Mouse (Mus musculus): Measurements from ENCODE around the gene Lag3.

Lag3 gene

GRCm38 (mm10) chr6:124920318-124921085, 9.0 kb upstream of the Lag3 start:
- intact Hi-C loops (cut with DNase I): no loop called here

DNA sequence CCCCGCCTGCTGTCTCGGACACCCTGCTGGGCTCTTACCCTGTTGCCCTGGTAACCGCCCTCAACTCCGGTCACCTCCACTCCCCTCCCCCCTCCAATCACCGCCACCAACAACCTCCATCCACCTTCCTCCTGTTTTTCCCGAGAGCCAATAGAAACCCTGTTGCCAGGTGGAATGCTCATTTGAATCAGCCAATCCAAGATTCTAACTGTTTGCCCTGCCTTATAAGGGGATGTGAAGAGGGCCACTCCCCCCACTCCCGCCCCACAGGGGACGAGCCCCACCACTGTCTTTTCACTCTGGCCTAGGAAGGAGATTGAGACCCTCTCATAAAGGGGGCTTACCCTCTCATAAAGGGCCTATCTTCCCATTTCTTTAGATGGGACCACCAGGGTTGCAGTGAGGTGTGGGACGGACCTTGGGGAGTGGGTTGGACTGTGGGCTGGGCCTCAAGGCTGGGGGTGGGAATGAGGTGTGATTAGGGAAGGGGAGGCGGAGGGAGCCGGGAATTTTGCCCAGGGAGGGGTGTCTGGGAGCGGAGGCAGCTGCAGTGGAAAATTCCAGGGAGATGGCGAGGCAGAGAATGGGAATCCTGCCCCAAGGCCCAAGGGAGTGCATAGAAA, 8.3 kb upstream of the Lag3 start, which contains the start of gene Ptms:
TSS of gene Ptms (minus strand) at position 409 of the 623 bp plus-strand sequence.
- intact Hi-C loops (cut with DNase I): no loop called here

- intact Hi-C loops (cut with DNase I): no loop called here
These were observed 7.6 kb upstream of the Lag3 start for GRCm38 (mm10) chr6:124918890-124919627.

DNA sequence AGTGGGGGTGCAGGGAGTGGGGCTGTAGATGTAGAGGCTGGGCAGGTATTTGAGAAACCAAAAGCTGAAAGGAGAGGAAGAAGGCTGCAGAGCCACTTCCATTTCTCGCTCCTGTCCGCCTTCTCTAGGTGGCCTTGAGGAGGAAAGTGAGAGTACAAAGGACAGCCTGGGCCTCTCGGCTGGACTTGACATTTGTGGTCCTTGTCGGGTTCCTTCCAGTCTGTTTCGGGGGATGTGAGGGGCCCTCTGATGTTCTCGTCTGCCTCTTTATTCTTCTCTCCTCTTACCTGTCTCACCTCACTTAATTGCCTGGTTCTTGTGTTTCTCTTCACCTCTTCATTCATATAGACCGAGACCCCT, 6.8 kb upstream of the Lag3 start:
- intact Hi-C loops (cut with DNase I): no loop called here

DNA sequence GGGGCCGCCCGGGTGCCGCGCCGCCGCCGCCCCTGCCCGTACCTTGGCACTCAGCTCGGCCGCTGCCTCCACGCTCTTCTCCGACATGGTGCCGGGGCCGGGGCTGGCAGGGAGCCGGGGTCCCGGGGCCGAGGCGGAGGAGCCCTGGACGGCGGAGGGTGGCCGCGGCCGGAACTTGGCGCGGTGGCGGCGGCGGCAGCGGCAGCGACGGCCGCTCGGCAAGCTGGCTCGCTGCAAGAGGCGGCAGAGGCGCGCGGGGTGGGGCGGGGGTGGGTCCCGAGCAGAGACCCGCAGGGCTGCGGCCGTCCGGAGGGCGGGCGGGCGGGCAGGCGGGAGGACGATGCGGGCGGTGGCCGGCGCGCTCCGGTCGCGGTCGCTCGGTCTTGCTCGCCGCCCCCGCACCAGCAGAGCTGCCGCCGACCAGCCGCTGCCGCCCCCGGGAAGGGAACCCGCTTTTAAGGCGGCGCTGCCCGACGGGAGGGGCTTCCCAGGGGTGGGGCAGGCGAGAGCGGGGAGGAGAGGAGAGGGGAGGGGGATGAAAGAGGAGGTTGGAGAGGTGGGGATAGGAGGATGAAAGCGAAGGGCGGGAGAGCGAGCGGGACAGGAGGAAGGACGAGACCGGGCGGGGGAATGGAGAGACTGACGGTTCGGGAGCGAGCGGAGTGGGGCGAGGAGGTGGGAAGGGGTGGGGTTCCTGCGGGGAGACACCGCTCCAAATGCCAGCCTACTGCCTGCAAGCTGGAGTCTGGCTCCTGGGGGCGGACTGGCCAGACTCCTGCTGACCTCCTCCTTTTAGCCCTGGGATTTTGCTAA, 6.2 kb upstream of the Lag3 start:
- intact Hi-C loops (cut with DNase I): no loop called here

DNA sequence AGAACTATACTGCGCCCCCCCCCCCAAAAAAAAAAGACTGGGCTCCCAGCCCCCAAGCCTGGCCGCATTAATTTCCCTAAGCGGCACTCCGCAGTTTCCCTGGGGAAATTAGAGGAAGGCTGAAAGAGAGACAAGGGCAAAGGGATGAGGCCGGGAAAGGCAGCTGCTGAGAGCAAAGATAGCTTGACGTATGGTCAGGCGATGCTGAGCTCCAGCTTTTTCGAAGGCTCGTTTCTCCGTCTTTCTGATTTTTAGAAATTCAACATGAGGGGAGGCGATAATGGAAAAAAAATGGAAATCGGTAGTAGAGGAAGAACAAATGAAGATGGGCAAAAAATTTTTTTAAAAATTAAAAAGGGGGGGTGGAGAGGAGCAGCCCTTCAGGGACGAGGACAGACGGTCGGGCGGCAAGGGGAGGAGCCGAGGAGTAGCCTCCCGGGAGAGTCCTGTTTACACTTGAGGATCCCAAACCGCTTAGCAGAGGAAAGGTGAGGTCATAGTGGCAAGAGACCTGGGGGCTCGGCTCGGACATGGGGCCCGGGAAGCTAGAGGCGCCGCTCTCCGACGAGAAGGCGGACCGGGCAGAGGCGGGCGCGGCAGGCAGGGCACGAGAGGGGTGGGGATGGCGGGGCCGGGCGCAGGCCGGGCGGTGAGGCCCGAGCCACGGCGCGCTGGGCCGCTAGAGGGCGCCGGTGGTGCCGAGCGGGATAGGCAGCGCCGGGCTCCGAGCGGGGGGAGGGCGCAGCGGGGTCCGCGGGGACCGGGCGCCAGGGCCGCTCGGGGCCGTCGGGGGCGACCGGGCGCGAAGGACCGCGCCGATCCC, 5.4 kb upstream of the Lag3 start:
- intact Hi-C loops (cut with DNase I): no loop called here

DNA sequence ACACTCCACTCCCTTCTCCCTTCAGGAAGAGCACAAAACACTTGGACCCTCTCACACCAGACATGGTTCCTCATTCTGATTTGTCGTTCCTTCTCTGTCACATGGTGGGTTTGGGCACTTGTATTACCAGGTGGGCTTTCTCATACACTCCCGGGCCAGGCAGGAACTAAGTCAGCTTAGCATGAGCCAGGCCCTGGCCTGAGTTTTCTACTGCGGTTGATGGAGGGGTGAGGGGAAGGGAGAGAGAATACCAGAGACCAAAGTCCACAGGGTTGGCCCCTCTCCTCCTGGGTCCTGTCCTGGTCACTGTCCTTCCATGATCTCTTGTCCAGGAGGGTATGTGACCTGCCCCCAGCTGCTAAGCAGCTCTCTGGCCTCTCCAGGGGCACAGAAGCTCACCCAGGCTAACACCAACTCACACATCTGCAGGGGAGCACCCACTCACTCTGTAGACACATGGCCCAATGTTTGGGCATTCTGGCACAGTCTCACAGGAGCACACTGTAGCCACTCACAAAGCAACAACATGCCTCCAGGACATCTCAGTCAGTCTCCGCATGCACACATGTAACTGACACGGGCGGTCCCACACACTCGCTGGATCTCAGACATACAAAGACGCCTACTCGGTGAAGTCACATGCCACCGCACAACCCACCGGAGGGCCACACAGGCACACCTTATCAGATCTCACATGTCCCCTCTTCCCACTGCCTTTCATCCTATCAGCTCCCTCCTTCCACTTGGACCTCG, 4.6 kb upstream of the Lag3 start:
- intact Hi-C loops (cut with DNase I): loop anchor here (2.0 kb wide), 1 partner anchor 15 kb away; the partner anchor contains the start of gene Mlf2

DNA sequence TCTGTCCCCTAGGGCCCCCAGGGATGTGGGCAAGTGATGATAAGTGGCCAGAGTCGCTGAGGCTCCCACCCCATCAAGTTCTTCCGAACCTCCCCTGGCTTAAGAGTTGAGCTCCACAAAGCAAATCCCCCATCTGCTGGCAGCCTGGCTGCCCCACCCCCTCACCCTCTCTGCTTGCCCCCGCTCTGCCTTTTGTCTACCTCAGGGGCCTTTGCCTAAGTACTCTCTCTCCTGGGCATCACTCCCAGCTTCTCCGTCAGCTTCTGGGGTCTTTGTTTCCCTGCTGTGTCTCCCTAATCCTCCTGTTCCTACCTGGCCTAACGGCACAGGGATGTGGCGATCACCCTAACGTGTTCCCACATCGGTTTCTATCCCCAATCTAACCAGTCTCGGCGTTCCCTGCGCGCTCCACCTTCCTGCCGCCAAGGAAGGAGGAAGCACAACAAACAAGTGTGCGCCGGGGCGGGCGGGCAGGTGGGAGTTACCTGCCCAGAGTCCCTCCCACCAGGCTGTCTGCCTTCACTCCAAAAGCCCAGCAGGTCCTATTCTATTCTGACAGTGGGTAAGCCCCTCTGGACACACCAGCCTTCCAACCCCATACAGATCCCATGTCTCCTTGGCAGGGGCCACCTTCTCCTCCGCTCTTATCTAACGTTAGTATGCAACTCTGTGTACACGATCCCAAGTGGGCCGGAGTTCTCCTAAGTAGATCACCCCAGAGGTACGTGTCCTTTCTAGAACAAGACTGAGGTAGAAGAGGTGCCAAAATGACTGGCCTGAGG, 3.8 kb upstream of the Lag3 start:
- intact Hi-C loops (cut with DNase I): loop anchor here (2.0 kb wide), 1 partner anchor 15 kb away; the partner anchor contains the start of gene Mlf2

- intact Hi-C loops (cut with DNase I): loop anchor here (2.0 kb wide), 1 partner anchor 16 kb away; the partner anchor contains the start of gene Mlf2
These were observed 3.0 kb upstream of the Lag3 start for GRCm38 (mm10) chr6:124914511-124914910.

GRCm38 (mm10) chr6:124913721-124914285, 2.3 kb upstream of the Lag3 start:
- intact Hi-C loops (cut with DNase I): loop anchor here (2.0 kb wide), 1 partner anchor 17 kb away; the partner anchor contains the start of gene Mlf2

DNA sequence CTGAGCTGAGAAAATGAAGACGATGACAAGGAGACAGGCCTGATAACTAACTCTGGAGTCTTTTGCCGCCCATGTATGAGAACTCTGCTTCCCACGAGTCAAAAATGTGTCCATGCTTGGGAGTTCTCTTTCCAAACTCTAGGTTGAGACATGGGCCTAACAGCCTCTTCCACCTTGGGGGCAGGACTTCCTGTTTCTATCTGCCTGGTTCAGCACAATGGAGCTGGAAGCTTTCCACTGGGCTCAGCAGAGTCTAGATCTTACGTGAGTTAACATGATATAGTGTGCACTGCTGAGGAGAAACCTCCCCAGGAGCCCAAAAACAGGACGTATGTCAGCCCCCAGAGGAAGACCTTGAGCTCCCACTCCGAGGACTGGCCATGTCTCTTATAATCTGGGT, 1.7 kb upstream of the Lag3 start:
- intact Hi-C loops (cut with DNase I): no loop called here

DNA sequence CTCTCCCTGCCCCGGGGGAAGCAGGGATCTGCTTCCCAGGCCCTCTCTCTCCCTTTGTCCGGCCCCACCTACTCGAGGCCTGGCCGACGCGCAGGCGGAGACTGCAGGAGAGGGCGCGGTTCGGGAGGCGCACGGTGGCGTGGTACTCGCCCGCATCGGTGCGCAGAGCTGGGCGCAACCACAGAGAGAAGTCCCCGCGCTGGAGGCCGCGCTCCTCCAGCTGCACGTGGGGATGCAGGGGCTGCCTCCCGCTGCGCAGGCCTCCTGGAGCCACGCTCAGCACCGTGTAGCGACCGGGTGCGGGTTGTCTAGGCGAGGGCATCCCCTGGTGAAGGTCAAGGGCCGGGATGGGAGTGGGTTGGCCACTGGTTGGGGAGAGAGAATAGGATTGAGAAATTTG, 1.5 kb downstream of the Lag3 start:
- intact Hi-C loops (cut with DNase I): no loop called here

- intact Hi-C loops (cut with DNase I): no loop called here
These were observed 3.7 kb downstream of the Lag3 start for GRCm38 (mm10) chr6:124907767-124908166.

- intact Hi-C loops (cut with DNase I): loop anchor here (5.0 kb wide), 3 partner anchors 32 to 177 kb away; partner anchors contain the start of gene Gpr162
These were observed 6.3 kb downstream of the Lag3 start for GRCm38 (mm10) chr6:124904991-124905860.

- intact Hi-C loops (cut with DNase I): loop anchor here (5.0 kb wide), 3 partner anchors 33 to 178 kb away; partner anchors contain the start of gene Gpr162
These were observed 7.1 kb downstream of the Lag3 start for GRCm38 (mm10) chr6:124904161-124904981.

DNA sequence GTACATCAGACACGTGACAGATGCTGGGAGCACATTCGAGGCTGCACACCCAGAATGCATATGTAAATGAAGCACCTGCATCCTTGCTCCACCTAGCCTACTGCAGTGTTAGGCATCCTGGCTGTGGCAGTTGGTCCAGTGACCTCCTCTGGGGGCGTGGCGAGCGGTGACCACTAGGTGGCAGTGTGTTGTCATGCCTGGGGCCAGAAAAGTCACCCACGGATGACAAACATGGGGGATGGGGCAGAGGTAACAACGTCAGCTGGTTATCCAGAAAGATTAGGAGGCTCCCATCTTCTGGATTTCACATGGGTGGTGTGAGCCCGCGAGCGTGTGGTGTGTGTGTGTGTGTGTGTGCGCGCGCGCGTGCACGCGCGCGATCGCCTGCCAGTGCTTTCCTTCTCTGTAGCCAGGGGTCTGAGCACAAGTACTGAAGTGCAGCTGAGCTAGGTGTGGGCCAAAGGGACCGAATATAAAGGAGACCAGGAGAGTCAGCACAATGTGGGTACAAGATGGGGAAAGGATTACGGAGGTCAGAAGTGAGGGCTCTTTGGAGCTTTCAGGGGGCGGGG, 7.8 kb downstream of the Lag3 start:
- intact Hi-C loops (cut with DNase I): loop anchor here (5.0 kb wide), 3 partner anchors 34 to 179 kb away; partner anchors contain the start of gene Gpr162
